Mouse (Mus musculus) intestine, embryonic 16.5 days (tissue): Measurements from ENCODE around the gene Wdr38. TPM values are rescaled to one million over a fixed set of nuclear protein-coding genes. Genes with fewer than 3 reads are reported as not detected.
"Not testable (repeated sequence)": the region's sequence is repeated elsewhere in the genome, so short reads cannot be mapped to it uniquely, and the experiment has no call there.

Experiments
- ATAC-seq: fragments of 200-750 bp; cut with Nextera tagmentation; 2 replicates; pipeline ENCODE4 v1.8.0; 2017; ENCODE audit warnings: moderate TSS enrichment, moderate library complexity
- H3K27ac ChIP-seq: fragments of 300-500 bp; sonication (generic); 2 replicates; pipeline ENCODE4 v1.5.1; 2014; ENCODE audit warnings: mild to moderate bottlenecking, low read length
- H3K27me3 ChIP-seq: fragments of 300-500 bp; sonication (generic); replicated peaks from 2 replicates; pipeline ENCODE4 v1.6.1; 2014; ENCODE audit warnings: low read length, control low read depth, mixed read lengths; ENCODE audit not compliant: control insufficient read depth, insufficient read depth
- H3K36me3 ChIP-seq: fragments of 300-500 bp; sonication (generic); 2 replicates; pipeline ENCODE4 v1.6.1; 2014; ENCODE audit warnings: low read length, control low read depth; ENCODE audit not compliant: control insufficient read depth, insufficient read depth
- H3K4me1 ChIP-seq: fragments of 300-500 bp; sonication (generic); 2 replicates; pipeline ENCODE4 v1.6.1; 2014; ENCODE audit warnings: low read length, control low read depth, mixed read lengths; ENCODE audit not compliant: control insufficient read depth, insufficient read depth
- H3K4me2 ChIP-seq: fragments of 300-500 bp; sonication (generic); 2 replicates; pipeline ENCODE4 v1.6.1; 2014; ENCODE audit warnings: low read depth, low read length, control low read depth
- H3K4me3 ChIP-seq: fragments of 300-500 bp; sonication (generic); 2 replicates; pipeline ENCODE4 v1.5.1; 2014; ENCODE audit warnings: mild to moderate bottlenecking, low read length
- H3K9ac ChIP-seq: fragments of 300-500 bp; sonication (generic); 2 replicates; pipeline ENCODE4 v1.6.1; 2014; ENCODE audit warnings: low read depth, low read length
- H3K9me3 ChIP-seq: fragments of 300-500 bp; sonication (generic); 2 replicates; pipeline ENCODE4 v1.6.1; 2016; ENCODE audit warnings: low read length, control low read depth; ENCODE audit not compliant: control insufficient read depth
- WGBS: fragments of 180-500 bp; shearing (Covaris S2); extraction: QIAGEN DNeasy Blood & Tissue Kit; methylation state at CpG from one replicate; pipeline ENCODE4 v1.1.7; 2014; 5-methylcytosine and 5-hydroxymethylcytosine counted together
- polyA plus RNA-seq: library from polyadenylated mRNA; unstranded; fragments of >200 nt; fragmentation: Nextera tagmentation; extraction: Ambion mirVana; gene quantifications from 2 replicates; pipeline ENCODE4 v1.2.1, GENCODE M21; 2015

Wdr38 gene
- polyA plus RNA-seq, 1 experiment from 2014 or later = 1.7 TPM

- no peaks in the 10 kb centered on the region for H3K9me3 ChIP-seq
- no peaks in the 10 kb centered on the region for H3K27me3 ChIP-seq
- H3K27ac ChIP-seq = 0 out of 2 replicates have a peak overlapping the region, but pooled peaks have one; percentile 26
- H3K9ac ChIP-seq = peak overlapping the region; percentile 88
- no peak for ATAC-seq
- peaks cover 39% of the 10 kb centered on the region for H3K4me1 ChIP-seq
- peak overlapping the region; percentile 71 for H3K4me2 ChIP-seq
- WGBS = 69% methylated on average over 5 of the region's 5 CpGs
- peaks cover 17% of the 10 kb centered on the region for H3K36me3 ChIP-seq
- H3K4me3 ChIP-seq = peak overlapping the region; percentile 67
Measured at GRCm38 (mm10) chr2:39003512-39003911, 6.2 kb downstream of the Wdr38 start.

DNA sequence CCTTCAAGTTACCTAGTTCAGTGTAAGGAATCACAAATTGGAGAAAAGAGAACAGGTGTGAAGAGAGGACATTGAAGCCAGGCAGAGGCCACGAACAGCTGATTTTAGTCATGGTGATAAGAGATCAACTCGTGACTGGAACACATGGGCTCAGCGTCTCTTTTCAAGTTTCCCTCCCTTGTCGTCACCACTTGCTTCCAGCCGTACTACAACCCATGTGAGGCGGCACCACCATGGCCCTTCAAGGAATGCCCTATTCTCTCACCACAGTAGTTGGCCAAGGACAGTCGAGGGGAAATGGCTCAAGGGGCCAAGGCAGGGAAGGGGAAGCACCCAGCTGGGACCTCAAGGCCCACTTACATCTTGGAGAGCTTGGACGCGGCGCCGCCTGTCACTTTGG lies 7.1 kb downstream of the Wdr38 start:
- Histone ChIP-seq H3K4me3 (peak overlapping the region; percentile 67), H3K9ac (peak overlapping the region; percentile 88), H3K36me3 (peaks cover 17% of the 10 kb centered on the region), H3K27ac (peak overlapping the region; percentile 84), H3K9me3 (no peaks in the 10 kb centered on the region), H3K27me3 (no peaks in the 10 kb centered on the region), H3K4me2 (peak overlapping the region; percentile 71), H3K4me1 (peaks cover 42% of the 10 kb centered on the region)
- no peak for ATAC-seq
- WGBS = 1% methylated on average over 11 of the region's 11 CpGs

DNA sequence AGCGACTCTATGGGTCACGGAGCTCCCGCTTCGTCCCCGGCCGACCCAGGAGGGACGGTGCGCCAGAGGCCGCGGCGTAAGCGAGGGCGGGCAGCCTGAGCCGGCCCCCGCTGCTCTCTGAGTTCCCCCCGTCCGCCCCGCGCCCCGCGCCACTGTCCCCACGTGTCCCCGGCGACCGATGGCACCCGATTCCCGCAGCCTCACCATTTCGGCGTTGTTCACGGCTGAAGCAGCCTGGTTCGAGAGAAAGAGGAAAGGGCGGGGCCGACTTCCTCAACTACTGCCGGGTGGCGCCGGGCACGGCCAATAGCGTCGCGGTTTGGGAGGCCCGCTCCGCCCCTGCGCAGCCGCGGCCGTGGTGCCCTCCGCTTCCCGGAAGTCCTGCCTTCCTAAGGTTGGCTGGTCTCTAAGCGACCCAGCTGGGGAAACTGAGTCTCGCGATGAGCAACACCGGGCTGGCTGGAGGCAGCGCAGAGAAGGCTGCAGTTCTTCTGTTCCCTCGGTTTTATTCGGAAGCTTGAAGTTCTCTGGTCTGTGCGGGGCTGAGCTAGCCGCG lies 7.7 kb downstream of the Wdr38 start, which contains the start of gene Arpc5l:
TSS of gene Arpc5l (plus strand) at position 469 of the 556 bp plus-strand sequence.
- WGBS = 0% methylated on average over 56 of the region's 58 CpGs
- H3K4me3 ChIP-seq = peak within 1 kb of the TSS; percentile 67
- H3K9ac ChIP-seq = peak within 1 kb of the TSS; percentile 88
- peaks cover 41% of the 10 kb centered on the region for H3K4me1 ChIP-seq
- H3K4me2 ChIP-seq = peak within 1 kb of the TSS; percentile 71
- no peaks in the 10 kb centered on the region for H3K9me3 ChIP-seq
- peaks cover 17% of the 10 kb centered on the region for H3K36me3 ChIP-seq
- H3K27ac ChIP-seq = peak within 1 kb of the TSS; percentile 84
- peak; percentile 83 for ATAC-seq
- H3K27me3 ChIP-seq = no peaks in the 10 kb centered on the region

DNA sequence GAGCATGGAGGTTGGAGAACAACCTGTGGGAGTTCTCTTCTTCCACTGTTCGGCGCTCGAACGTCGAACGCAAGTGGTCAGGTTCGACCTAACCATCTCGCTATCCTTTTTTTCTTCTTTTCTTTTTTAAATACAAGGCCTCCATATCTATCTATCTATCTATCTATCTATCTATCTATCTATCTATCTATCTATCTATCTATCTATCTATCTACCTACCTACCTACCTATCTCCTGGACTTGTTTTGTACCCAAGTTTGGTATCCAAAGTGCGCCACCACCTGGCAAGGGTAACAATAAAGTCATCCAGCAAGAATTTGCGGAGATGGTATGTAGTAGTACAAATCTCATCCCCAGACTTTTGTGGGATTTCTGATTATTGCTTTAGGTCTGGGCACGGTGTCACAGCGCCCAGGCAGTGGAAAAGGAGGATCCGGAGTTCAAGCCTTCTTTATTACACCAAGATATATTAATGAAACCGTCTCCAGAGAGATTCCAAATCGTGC lies 8.4 kb downstream of the Wdr38 start, which contains the start of gene Rpl35:
TSS of gene Rpl35 (minus strand) at position 51 of the 506 bp plus-strand sequence.
- no peak for ATAC-seq
- Histone ChIP-seq H3K9me3 (no peaks in the 10 kb centered on the region), H3K4me1 (peaks cover 37% of the 10 kb centered on the region), H3K9ac (peak within 1 kb of the TSS; percentile 88), H3K4me2 (peak within 1 kb of the TSS; percentile 71), H3K27ac (peak within 1 kb of the TSS; percentile 84), H3K4me3 (peak within 1 kb of the TSS; percentile 67), H3K27me3 (no peaks in the 10 kb centered on the region), H3K36me3 (peaks cover 13% of the 10 kb centered on the region)
- WGBS = 9% methylated on average over 15 of the region's 15 CpGs

DNA sequence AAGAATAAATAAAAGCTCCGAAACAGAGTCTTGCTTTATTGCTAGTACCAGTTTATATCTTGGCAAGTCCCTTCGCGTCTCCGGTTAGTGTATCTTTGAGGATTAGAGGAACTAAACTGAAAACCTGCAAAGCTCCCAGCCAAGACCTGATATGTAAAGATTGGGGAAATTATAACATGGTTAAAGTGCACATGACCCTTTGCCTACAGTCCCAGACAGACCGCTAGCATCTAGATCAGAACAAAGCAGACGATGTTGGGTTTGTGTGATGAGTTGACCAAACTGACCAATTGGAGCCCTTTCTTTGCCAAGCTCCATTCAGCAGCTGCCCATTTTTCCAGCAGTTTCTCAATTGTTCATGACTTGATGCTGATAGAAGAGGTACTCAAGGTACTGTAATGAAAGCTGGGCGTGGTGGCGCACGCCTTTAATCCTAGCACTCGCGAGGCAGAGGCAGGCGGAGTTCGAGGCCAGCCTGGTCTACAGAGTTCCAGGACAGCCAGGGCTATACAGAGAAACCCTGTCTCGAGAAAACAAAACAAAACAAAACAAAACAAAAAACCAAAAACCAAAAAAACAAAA lies 9.0 kb downstream of the Wdr38 start:
- Histone ChIP-seq H3K9me3 (no peaks in the 10 kb centered on the region), H3K4me2 (peak overlapping the region; percentile 62), H3K4me3 (peak overlapping the region; percentile 67), H3K4me1 (peaks cover 40% of the 10 kb centered on the region), H3K27ac (no peak overlapping the region), H3K9ac (0 out of 2 replicates have a peak overlapping the region, but pooled peaks have one; percentile 28), H3K36me3 (peaks cover 9% of the 10 kb centered on the region; the same call in 1 of the 2 replicates), H3K27me3 (no peaks in the 10 kb centered on the region)
- no peak for ATAC-seq
- 86% methylated on average over 14 of the region's 14 CpGs for WGBS

DNA sequence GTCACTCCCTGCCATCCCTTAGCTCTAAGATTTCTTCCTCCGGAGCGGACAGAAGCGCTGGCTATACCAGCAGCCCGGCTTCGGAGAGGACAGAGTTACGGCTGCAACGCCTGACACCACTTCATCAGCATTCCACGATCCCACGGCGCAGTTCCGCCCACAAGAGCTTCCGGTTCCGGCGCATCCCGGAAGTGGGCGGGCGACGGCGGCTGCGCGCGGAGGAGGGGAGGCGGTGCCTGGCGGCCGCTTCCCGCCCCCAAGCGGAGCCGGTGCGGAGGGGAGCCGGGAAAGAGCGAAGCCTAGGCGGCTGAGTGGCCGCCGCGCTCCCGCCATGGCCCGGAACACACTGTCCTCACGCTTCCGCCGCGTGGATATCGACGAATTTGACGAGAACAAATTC lies 10.6 kb downstream of the Wdr38 start:
- H3K27ac ChIP-seq = peak overlapping the region; percentile 85
- peak overlapping the region; percentile 94 for H3K9ac ChIP-seq
- H3K9me3 ChIP-seq = no peaks in the 10 kb centered on the region
- H3K36me3 ChIP-seq = peaks cover 5% of the 10 kb centered on the region; the same call in 1 of the 2 replicates
- peak overlapping the region; percentile 81 for H3K4me2 ChIP-seq
- peak; percentile 88 for ATAC-seq
- no peaks in the 10 kb centered on the region for H3K27me3 ChIP-seq
- peak overlapping the region; percentile 87 for H3K4me3 ChIP-seq
- under 1% methylated on average over 38 of the region's 44 CpGs for WGBS
- peaks cover 33% of the 10 kb centered on the region for H3K4me1 ChIP-seq

DNA sequence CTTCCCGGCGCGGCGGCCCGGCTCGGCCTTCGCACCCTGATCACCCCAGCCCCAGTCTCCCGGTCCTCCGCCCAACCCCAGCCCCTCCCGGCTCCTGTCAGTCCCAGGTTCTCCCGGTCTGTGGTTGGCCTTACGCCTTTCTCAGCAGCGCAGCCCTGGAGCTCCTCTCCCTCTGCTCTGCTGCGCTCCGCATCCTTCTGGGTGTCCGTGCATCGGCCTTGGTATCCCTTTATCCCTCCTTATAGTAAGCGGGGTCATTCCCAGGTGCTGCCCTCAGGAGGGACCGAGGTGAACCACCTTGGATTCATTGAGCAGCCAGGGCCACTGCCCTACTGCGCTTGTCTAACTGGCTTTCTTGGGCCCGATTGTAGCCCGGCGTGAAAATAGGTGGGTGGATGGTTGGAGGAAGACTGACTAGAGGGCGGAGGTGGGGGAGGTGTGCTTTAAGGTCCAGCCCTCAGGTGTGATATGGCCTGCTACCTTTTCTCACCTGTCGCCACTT lies 11.1 kb downstream of the Wdr38 start:
- H3K27me3 ChIP-seq = no peaks in the 10 kb centered on the region
- WGBS = under 1% methylated on average over 25 of the region's 25 CpGs
- H3K4me3 ChIP-seq = peak overlapping the region; percentile 87
- H3K4me2 ChIP-seq = peak overlapping the region; percentile 81
- 0 out of 2 replicates have a peak, but pooled peaks cover 2% of the 10 kb centered on the region for H3K36me3 ChIP-seq
- peak; percentile 45 for ATAC-seq
- peaks cover 28% of the 10 kb centered on the region for H3K4me1 ChIP-seq
- peak overlapping the region; percentile 94 for H3K9ac ChIP-seq
- no peaks in the 10 kb centered on the region for H3K9me3 ChIP-seq
- H3K27ac ChIP-seq = peak overlapping the region; percentile 85

GRCm38 (mm10) chr2:39008954-39009365 lies 11.7 kb downstream of the Wdr38 start:
- H3K4me2 ChIP-seq = peak overlapping the region; percentile 81
- H3K36me3 ChIP-seq = no peaks in the 10 kb centered on the region
- 12% methylated on average over 3 of the region's 3 CpGs for WGBS
- peak overlapping the region; percentile 94 for H3K9ac ChIP-seq
- ATAC-seq = no peak
- no peaks in the 10 kb centered on the region for H3K9me3 ChIP-seq
- no peaks in the 10 kb centered on the region for H3K27me3 ChIP-seq
- H3K4me1 ChIP-seq = peaks cover 23% of the 10 kb centered on the region
- H3K27ac ChIP-seq = peak overlapping the region; percentile 85
- peak overlapping the region; percentile 87 for H3K4me3 ChIP-seq

- H3K4me2 ChIP-seq, ATAC-seq, H3K27ac ChIP-seq, H3K9me3 ChIP-seq, H3K27me3 ChIP-seq, H3K9ac ChIP-seq, H3K36me3 ChIP-seq, H3K4me3 ChIP-seq: not testable (repeated sequence)
- peaks cover 23% of the 10 kb centered on the region for H3K4me1 ChIP-seq
- WGBS = 91% methylated on average over 5 of the region's 5 CpGs
Measured at GRCm38 (mm10) chr2:39010144-39010543, 12.9 kb downstream of the Wdr38 start.
